Mouse (Mus musculus): Measurements from ENCODE around the gene Zc3hav1l. TPM values are rescaled to one million over a fixed set of nuclear protein-coding genes. Genes with fewer than 3 reads are reported as not detected.
A peak's percentile ranks its signal among the peaks of the same experiment; 100 is the strongest.

Zc3hav1l gene
- polyA plus RNA-seq, 1 experiment from 2014 or later: 3.9 TPM

GRCm38 (mm10) chr6:38326596-38326995 is 27.5 kb upstream of the Zc3hav1l start:
- Histone ChIP-seq H3K4me2 (no peak overlapping the region), H3K27ac (no peak overlapping the region), H3K4me1 (no peaks in the 10 kb centered on the region), H3K9me3 (replicated peaks) (no peaks in the 10 kb centered on the region), H3K27me3 (replicated peaks) (no peaks in the 10 kb centered on the region), H3K4me3 (no peak overlapping the region), H3K9ac (no peak overlapping the region), H3K36me3 (peaks cover 98% of the 10 kb centered on the region)
- ATAC-seq: 0 out of 2 replicates have a peak, but pooled peaks have one; percentile 49
- WGBS (ENCODE audit: insufficient replicate concordance): 71% methylated on average over 4 of the region's 4 CpGs

DNA sequence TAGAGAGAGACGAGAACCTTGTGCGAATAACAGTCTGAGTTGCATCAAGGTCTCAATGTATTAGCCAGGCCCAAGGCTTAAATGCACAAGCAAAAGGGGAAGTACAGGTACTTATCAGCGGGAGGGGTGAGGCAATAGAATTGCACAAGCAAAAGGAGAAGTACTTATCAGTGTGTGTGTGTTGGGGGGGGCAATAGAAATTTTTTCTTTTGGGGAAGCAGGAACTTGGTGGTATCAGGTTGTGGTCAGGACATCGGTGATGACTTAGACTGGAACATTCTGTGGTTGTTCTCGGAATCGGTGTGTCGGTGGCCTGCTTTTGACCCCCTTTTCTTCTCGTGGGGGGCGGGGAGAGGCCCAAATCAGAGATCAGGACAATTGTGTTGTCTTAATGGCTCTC is 21.6 kb upstream of the Zc3hav1l start:
- Histone ChIP-seq H3K27ac (no peak overlapping the region), H3K4me3 (no peak overlapping the region), H3K27me3 (replicated peaks) (no peaks in the 10 kb centered on the region), H3K9me3 (replicated peaks) (0 out of 2 replicates have a peak, but pooled peaks cover 3% of the 10 kb centered on the region), H3K4me1 (peaks cover 22% of the 10 kb centered on the region), H3K4me2 (no peak overlapping the region), H3K36me3 (peaks cover 98% of the 10 kb centered on the region), H3K9ac (no peak overlapping the region)
- 76% methylated on average over 9 of the region's 9 CpGs for WGBS (ENCODE audit: insufficient replicate concordance)
- no peak for ATAC-seq

- H3K9me3 ChIP-seq (replicated peaks): no peaks in the 10 kb centered on the region
- peak; percentile 94 for ATAC-seq
- H3K9ac ChIP-seq: peak overlapping the region; percentile 50
- H3K4me2 ChIP-seq: peak overlapping the region; percentile 57
- peak overlapping the region; percentile 16; the same call in 1 of the 2 replicates for H3K4me3 ChIP-seq
- no peaks in the 10 kb centered on the region for H3K27me3 ChIP-seq (replicated peaks)
- peak overlapping the region; percentile 94 for H3K27ac ChIP-seq
- H3K4me1 ChIP-seq: peaks cover 33% of the 10 kb centered on the region
- 74% methylated on average over 4 of the region's 4 CpGs for WGBS (ENCODE audit: insufficient replicate concordance)
- peaks cover 100% of the 10 kb centered on the region for H3K36me3 ChIP-seq
Measured at GRCm38 (mm10) chr6:38316050-38316449, 17.0 kb upstream of the Zc3hav1l start.

DNA sequence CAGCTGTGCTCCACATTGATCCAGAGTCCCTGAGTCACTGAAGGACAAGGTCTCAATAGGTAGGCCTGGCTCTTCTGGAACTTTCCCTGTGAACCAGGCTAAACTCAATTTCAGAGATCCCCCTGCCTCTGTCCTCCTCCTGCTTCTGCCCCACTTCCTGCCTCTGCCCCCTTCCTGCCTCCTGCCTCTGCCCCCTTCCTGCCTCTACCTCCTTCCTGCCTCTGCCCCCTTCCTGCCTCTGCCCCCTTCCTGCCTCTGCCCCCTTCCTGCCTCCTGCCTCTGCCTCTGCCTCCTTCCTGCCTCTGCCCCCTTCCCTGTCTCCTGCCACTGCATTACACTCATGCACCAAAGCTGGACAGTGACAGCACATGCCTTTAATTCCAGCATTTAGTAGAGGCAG is 10.7 kb upstream of the Zc3hav1l start:
- no peak overlapping the region for H3K4me2 ChIP-seq
- H3K4me1 ChIP-seq: 0 out of 2 replicates have a peak, but pooled peaks cover 4% of the 10 kb centered on the region
- H3K9ac ChIP-seq: no peak overlapping the region
- H3K27me3 ChIP-seq (replicated peaks): no peaks in the 10 kb centered on the region
- no peaks in the 10 kb centered on the region for H3K9me3 ChIP-seq (replicated peaks)
- peaks cover 99% of the 10 kb centered on the region for H3K36me3 ChIP-seq
- no peak for ATAC-seq
- no peak overlapping the region for H3K4me3 ChIP-seq
- peak overlapping the region; percentile 23; the same call in 1 of the 2 replicates for H3K27ac ChIP-seq

GRCm38 (mm10) chr6:38304981-38305380 is 5.9 kb upstream of the Zc3hav1l start:
- no peak overlapping the region for H3K9ac ChIP-seq
- WGBS (ENCODE audit: insufficient replicate concordance): 83% methylated on average over 3 of the region's 3 CpGs
- peaks cover 72% of the 10 kb centered on the region for H3K36me3 ChIP-seq
- peaks cover 1% of the 10 kb centered on the region for H3K4me1 ChIP-seq
- no peak overlapping the region for H3K27ac ChIP-seq
- H3K9me3 ChIP-seq (replicated peaks): no peaks in the 10 kb centered on the region
- ATAC-seq: no peak
- H3K4me2 ChIP-seq: no peak overlapping the region
- H3K27me3 ChIP-seq (replicated peaks): no peaks in the 10 kb centered on the region
- no peak overlapping the region for H3K4me3 ChIP-seq

- Histone ChIP-seq H3K9ac (peak overlapping the region; percentile 81), H3K4me2 (peak overlapping the region; percentile 88), H3K27ac (peak overlapping the region; percentile 81), H3K9me3 (replicated peaks) (no peaks in the 10 kb centered on the region), H3K27me3 (replicated peaks) (no peaks in the 10 kb centered on the region), H3K36me3 (peaks cover 44% of the 10 kb centered on the region), H3K4me3 (peak overlapping the region; percentile 74), H3K4me1 (peaks cover 24% of the 10 kb centered on the region)
- peak; percentile 19; the same call in 1 of the 2 replicates for ATAC-seq
- WGBS (ENCODE audit: insufficient replicate concordance): 1% methylated on average over 10 of the region's 10 CpGs
Measured at GRCm38 (mm10) chr6:38298246-38298635, 818 bp downstream of the Zc3hav1l start.

- Histone ChIP-seq H3K27me3 (replicated peaks) (no peaks in the 10 kb centered on the region), H3K4me2 (peak overlapping the region; percentile 88), H3K36me3 (peaks cover 47% of the 10 kb centered on the region), H3K4me1 (peaks cover 24% of the 10 kb centered on the region), H3K9me3 (replicated peaks) (no peaks in the 10 kb centered on the region), H3K4me3 (peak overlapping the region; percentile 74), H3K9ac (peak overlapping the region; percentile 81; the same call in 1 of the 2 replicates), H3K27ac (no peak overlapping the region)
- no peak for ATAC-seq
- 41% methylated on average over 12 of the region's 12 CpGs for whole genome bisulfite sequencing (ENCODE audit: insufficient replicate concordance)
Measured at GRCm38 (mm10) chr6:38297580-38298245, 1.3 kb downstream of the Zc3hav1l start.

- H3K4me1 ChIP-seq: peaks cover 12% of the 10 kb centered on the region
- no peak overlapping the region for H3K4me2 ChIP-seq
- H3K9ac ChIP-seq: no peak overlapping the region
- H3K27me3 ChIP-seq (replicated peaks): no peaks in the 10 kb centered on the region
- WGBS (ENCODE audit: insufficient replicate concordance): 67% methylated on average over 3 of the region's 3 CpGs
- H3K36me3 ChIP-seq: peaks cover 81% of the 10 kb centered on the region
- H3K4me3 ChIP-seq: no peak overlapping the region
- H3K27ac ChIP-seq: no peak overlapping the region
- H3K9me3 ChIP-seq (replicated peaks): no peaks in the 10 kb centered on the region
- no peak for ATAC-seq
Measured at GRCm38 (mm10) chr6:38293708-38294107, 5.4 kb downstream of the Zc3hav1l start.

DNA sequence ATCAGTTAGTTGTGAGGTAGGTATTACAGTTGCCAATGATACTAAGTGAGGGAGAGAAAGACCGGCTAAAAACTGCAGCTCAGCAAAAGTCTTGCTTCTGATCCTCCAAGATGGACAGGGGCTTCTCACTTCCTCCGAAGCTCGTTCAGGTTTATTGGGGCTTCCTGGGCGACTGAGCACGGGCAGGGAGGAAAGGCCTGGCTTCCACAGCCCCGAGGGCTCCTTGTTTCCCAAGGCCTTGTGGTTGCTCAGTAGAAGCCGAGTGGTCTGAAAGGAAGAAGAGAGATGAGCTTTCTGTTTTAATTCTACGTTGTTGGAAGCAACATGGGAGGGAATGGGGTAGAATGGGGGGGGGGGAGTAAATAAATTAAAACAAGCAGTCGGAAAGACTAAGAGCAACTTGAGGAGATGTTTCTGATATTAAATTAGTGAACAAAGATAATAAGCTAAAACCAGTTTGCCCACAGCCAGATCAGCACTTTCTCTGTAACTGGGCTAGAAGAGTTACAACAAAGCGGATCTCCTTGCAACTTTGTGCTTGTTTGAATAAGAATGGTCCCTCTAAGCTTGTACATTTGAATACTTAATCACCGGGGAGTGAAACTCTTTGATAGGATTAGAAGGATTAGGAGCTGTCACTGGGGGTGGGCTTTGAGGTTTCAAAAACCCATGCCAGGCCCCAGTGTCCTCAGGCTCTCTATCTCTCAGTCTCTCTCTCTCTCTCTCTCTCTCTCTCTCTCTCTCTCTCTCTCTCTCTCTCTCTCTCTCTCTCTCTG is 6.0 kb downstream of the Zc3hav1l start:
- Histone ChIP-seq H3K9ac (no peak overlapping the region), H3K27me3 (replicated peaks) (no peaks in the 10 kb centered on the region), H3K9me3 (replicated peaks) (no peaks in the 10 kb centered on the region), H3K4me2 (no peak overlapping the region), H3K4me3 (no peak overlapping the region), H3K4me1 (peaks cover 5% of the 10 kb centered on the region), H3K36me3 (peaks cover 81% of the 10 kb centered on the region), H3K27ac (no peak overlapping the region)
- 73% methylated on average over 11 of the region's 11 CpGs for WGBS (ENCODE audit: insufficient replicate concordance)
- no peak for ATAC-seq

DNA sequence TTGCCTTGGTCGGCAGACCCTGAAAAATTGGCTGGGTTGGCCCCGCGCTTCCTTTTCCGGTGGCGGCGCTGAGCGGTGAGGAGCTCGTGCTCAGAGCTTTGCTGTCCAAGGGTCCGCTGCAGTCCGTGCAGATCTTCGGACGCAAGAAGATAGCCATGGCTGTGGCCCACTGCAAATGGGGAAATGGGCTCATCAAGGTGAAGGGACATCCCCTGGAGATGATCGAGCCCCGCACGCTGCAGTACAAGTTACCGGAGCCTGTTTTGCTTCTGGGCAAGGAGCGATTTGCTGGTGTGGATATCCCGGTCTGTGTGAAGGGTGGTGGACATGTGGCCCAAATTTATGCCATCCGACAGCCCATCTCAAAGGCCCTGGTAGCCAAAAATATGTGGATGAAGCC is 14.6 kb downstream of the Zc3hav1l start:
- ATAC-seq: no peak
- Histone ChIP-seq H3K27me3 (replicated peaks) (no peaks in the 10 kb centered on the region), H3K9me3 (replicated peaks) (peaks cover 15% of the 10 kb centered on the region)

DNA sequence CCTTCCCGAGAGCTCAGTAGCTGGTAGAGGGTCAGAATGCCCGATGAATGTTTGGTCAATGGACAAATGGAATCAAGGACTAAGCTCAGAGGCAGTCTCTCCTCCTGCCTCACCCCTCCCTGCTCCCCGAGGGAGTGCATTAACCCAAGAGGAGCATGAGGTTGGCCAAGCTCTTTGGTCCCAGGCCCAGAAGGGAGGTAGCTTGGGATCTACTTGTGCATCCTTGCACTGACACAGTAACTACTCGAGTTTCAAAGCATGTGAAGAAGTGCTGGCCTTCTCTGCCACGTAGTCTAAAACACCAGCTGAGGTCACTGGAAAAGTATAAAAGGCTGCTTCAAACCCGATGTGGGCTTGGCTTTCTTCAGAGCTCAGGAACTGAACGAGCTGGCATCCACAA is 34.6 kb downstream of the Zc3hav1l start:
- H3K36me3 ChIP-seq: no peaks in the 10 kb centered on the region
- H3K4me3 ChIP-seq: no peak overlapping the region
- no peaks in the 10 kb centered on the region for H3K27me3 ChIP-seq (replicated peaks)
- WGBS (ENCODE audit: insufficient replicate concordance): 57% methylated on average over 7 of the region's 7 CpGs
- no peaks in the 10 kb centered on the region for H3K9me3 ChIP-seq (replicated peaks)
- no peak for ATAC-seq
- no peaks in the 10 kb centered on the region for H3K4me1 ChIP-seq
- no peak overlapping the region for H3K4me2 ChIP-seq
- H3K27ac ChIP-seq: no peak overlapping the region
- no peak overlapping the region for H3K9ac ChIP-seq

More for the DNA sequence above, 14.6 kb downstream of the Zc3hav1l start:
- H3K4me2 ChIP-seq: no peak overlapping the region
- no peaks in the 10 kb centered on the region for H3K4me1 ChIP-seq
- H3K4me3 ChIP-seq: no peak overlapping the region
- H3K27ac ChIP-seq: no peak overlapping the region
- 90% methylated on average over 19 of the region's 19 CpGs for WGBS (ENCODE audit: insufficient replicate concordance)
- H3K9ac ChIP-seq: no peak overlapping the region
- peaks cover 48% of the 10 kb centered on the region for H3K36me3 ChIP-seq

GRCm38 (mm10) chr6:38263393-38264159 is 35.5 kb downstream of the Zc3hav1l start:
- Histone ChIP-seq H3K36me3 (no peaks in the 10 kb centered on the region), H3K4me3 (no peak overlapping the region), H3K9me3 (replicated peaks) (no peaks in the 10 kb centered on the region), H3K27me3 (replicated peaks) (no peaks in the 10 kb centered on the region), H3K9ac (no peak overlapping the region), H3K27ac (no peak overlapping the region), H3K4me1 (no peaks in the 10 kb centered on the region), H3K4me2 (no peak overlapping the region)
- WGBS (ENCODE audit: insufficient replicate concordance): 56% methylated on average over 5 of the region's 5 CpGs
- no peak for ATAC-seq
